Mouse (Mus musculus) heart, postnatal 0 days (tissue): ENCODE data around the gene Hsd17b1. TPM values are rescaled to one million over a fixed set of nuclear protein-coding genes. Genes with fewer than 3 reads are reported as not detected.

Experiments
- ATAC-seq: fragments of 200-750 bp; cut with Nextera tagmentation; 2 replicates; pipeline ENCODE4 v1.8.0; 2017; ENCODE audit warnings: low read depth, moderate number of reproducible peaks, moderate library complexity; ENCODE audit not compliant: insufficient read depth
- DNase-seq: peaks from one replicate; pipeline ENCODE4 v3.0.0-alpha.2; 2016; ENCODE audit warnings: low spot score
- H3K27ac ChIP-seq: fragments of 300-500 bp; sonication (generic); 2 replicates; pipeline ENCODE4 v1.5.1; 2014; ENCODE audit warnings: low read depth, mild to moderate bottlenecking
- H3K27me3 ChIP-seq: fragments of 300-500 bp; sonication (generic); 2 replicates; pipeline ENCODE4 v1.6.1; 2014; ENCODE audit warnings: low read length, mixed read lengths; ENCODE audit not compliant: control insufficient read depth, insufficient read depth
- H3K36me3 ChIP-seq: fragments of 300-500 bp; sonication (generic); replicated peaks from 2 replicates; pipeline ENCODE4 v1.6.1; 2014; ENCODE audit warnings: low read length, mixed read lengths; ENCODE audit not compliant: control insufficient read depth, insufficient read depth
- H3K4me1 ChIP-seq: fragments of 300-500 bp; sonication (generic); 2 replicates; pipeline ENCODE4 v1.6.1; 2014; ENCODE audit warnings: antibody characterized with exemption; ENCODE audit not compliant: control insufficient read depth, insufficient read depth
- H3K4me2 ChIP-seq: fragments of 300-500 bp; sonication (generic); 2 replicates; pipeline ENCODE4 v1.6.1; 2014; ENCODE audit warnings: low read depth, mild to moderate bottlenecking, low read length, moderate library complexity
- H3K4me3 ChIP-seq: fragments of 300-500 bp; sonication (generic); 2 replicates; pipeline ENCODE4 v1.5.1; 2014; ENCODE audit warnings: low read depth, low read length
- H3K9ac ChIP-seq: fragments of 300-500 bp; sonication (generic); replicated peaks from 2 replicates; pipeline ENCODE4 v1.6.1; 2014; ENCODE audit warnings: low read depth, low read length, mixed read lengths
- H3K9me3 ChIP-seq: fragments of 300-500 bp; sonication (generic); replicated peaks from 2 replicates; pipeline ENCODE4 v1.6.1; 2016; ENCODE audit warnings: low read length; ENCODE audit not compliant: control insufficient read depth
- CTCF ChIP-seq: IDR thresholded peaks from 2 replicates; pipeline ENCODE4 v1.5.1; 2016; ENCODE audit warnings: antibody characterized with exemption, control low read depth, low read depth
- EP300 ChIP-seq: IDR thresholded peaks from 2 replicates; pipeline ENCODE4 v1.6.1; 2016; ENCODE audit warnings: antibody characterized with exemption, low read depth
- WGBS: fragments of 180-500 bp; shearing (Covaris S2); extraction: QIAGEN DNeasy Blood & Tissue Kit; methylation state at CpG from one replicate; pipeline ENCODE4 v1.1.7; 2014; 5-methylcytosine and 5-hydroxymethylcytosine counted together
- polyA plus RNA-seq: library from polyadenylated mRNA; unstranded; fragments of >200 nt; fragmentation: Nextera tagmentation; extraction: Ambion mirVana; gene quantifications from 2 replicates; pipeline ENCODE4 v1.2.1, GENCODE M21; 2015
- total RNA-seq: library from RNA; depleted of rRNA; stranded (reverse); fragments of >200 nt; gene quantifications from 2 replicates; pipeline ENCODE4 v1.2.3, GENCODE M21; 2014; ENCODE audit warnings: low replicate concordance

The Hsd17b1 gene
- total and polyA plus RNA-seq, 2 experiments from 2014 or later: not detected

GRCm38 (mm10) chr11:101112186-101112585 is 34.0 kb downstream of the Hsd17b1 start:
- Histone ChIP-seq H3K4me3 (no peak overlapping the region), H3K27me3 (no peaks in the 10 kb centered on the region), H3K9me3 (no peaks in the 10 kb centered on the region), H3K27ac (no peak overlapping the region), H3K9ac (no peak overlapping the region), H3K36me3 (peaks cover 6% of the 10 kb centered on the region), H3K4me1 (no peaks in the 10 kb centered on the region), H3K4me2 (no peak overlapping the region)
- ATAC-seq (no peak), DNase-seq (no peak)
- 92% methylated on average over 3 of the region's 3 CpGs for WGBS
- TF ChIP-seq CTCF: no peak

- no peak overlapping the region for H3K4me3 ChIP-seq
- H3K4me1 ChIP-seq: peaks cover 16% of the 10 kb centered on the region
- no peaks in the 10 kb centered on the region for H3K27me3 ChIP-seq
- no peak overlapping the region for H3K9ac ChIP-seq
- peaks cover 6% of the 10 kb centered on the region for H3K36me3 ChIP-seq
- no peak for DNase-seq
- no peak for TF ChIP-seq EP300
- no peak for TF ChIP-seq CTCF
- ATAC-seq: no peak
- 74% methylated on average over 2 of the region's 2 CpGs for WGBS
- H3K27ac ChIP-seq: no peak overlapping the region
- no peak overlapping the region for H3K4me2 ChIP-seq
- no peaks in the 10 kb centered on the region for H3K9me3 ChIP-seq
These were observed 37.4 kb downstream of the Hsd17b1 start for GRCm38 (mm10) chr11:101115564-101115963.

- H3K27me3 ChIP-seq: no peaks in the 10 kb centered on the region
- H3K27ac ChIP-seq: peak overlapping the region; percentile 89; the same call in 1 of the 2 replicates
- 27% methylated on average over 4 of the region's 4 CpGs for WGBS
- peak overlapping the region; percentile 84 for H3K4me2 ChIP-seq
- peak overlapping the region; percentile 88; the same call in 1 of the 2 replicates for H3K9ac ChIP-seq
- H3K4me1 ChIP-seq: peaks cover 24% of the 10 kb centered on the region
- H3K4me3 ChIP-seq: peak overlapping the region; percentile 74
- DNase-seq: no peak
- peaks cover 13% of the 10 kb centered on the region for H3K36me3 ChIP-seq
- no peak for TF ChIP-seq EP300
- no peak for TF ChIP-seq CTCF
- ATAC-seq: no peak
- no peaks in the 10 kb centered on the region for H3K9me3 ChIP-seq
These were observed 39.9 kb downstream of the Hsd17b1 start for GRCm38 (mm10) chr11:101118105-101118504.

- WGBS: under 1% methylated on average over 34 of the region's 39 CpGs
- peak overlapping the region; percentile 74 for H3K4me3 ChIP-seq
- peak; percentile 25 for TF ChIP-seq CTCF
- no peak for TF ChIP-seq EP300
- no peaks in the 10 kb centered on the region for H3K9me3 ChIP-seq
- no peak for DNase-seq
- peak; percentile 73 for ATAC-seq
- no peaks in the 10 kb centered on the region for H3K27me3 ChIP-seq
- H3K4me1 ChIP-seq: peaks cover 24% of the 10 kb centered on the region
- peak overlapping the region; percentile 84 for H3K4me2 ChIP-seq
- peak overlapping the region; percentile 89 for H3K27ac ChIP-seq
- peak overlapping the region; percentile 88 for H3K9ac ChIP-seq
- H3K36me3 ChIP-seq: peaks cover 18% of the 10 kb centered on the region
These were observed 41.0 kb downstream of the Hsd17b1 start for GRCm38 (mm10) chr11:101119131-101119760.

GRCm38 (mm10) chr11:101119761-101120544 is 41.7 kb downstream of the Hsd17b1 start, which contains the start of the genes Retreg3 and Tubg1:
Gene Retreg3, minus strand, starts transcription at chr11:101119893.
Gene Tubg1, plus strand, starts transcription at chr11:101119938.
- Histone ChIP-seq H3K27ac (peak within 1 kb of the TSS; percentile 89), H3K27me3 (no peaks in the 10 kb centered on the region), H3K4me3 (peak within 1 kb of the TSS; percentile 74), H3K4me1 (peaks cover 24% of the 10 kb centered on the region), H3K4me2 (peak within 1 kb of the TSS; percentile 84), H3K9ac (peak within 1 kb of the TSS; percentile 88), H3K9me3 (no peaks in the 10 kb centered on the region), H3K36me3 (peaks cover 18% of the 10 kb centered on the region)
- ATAC-seq (peak; percentile 97), DNase-seq (peak; percentile 97)
- WGBS: under 1% methylated on average over 61 of the region's 61 CpGs
- TF ChIP-seq CTCF (no peak), EP300 (no peak)
